Mouse (Mus musculus) heart, postnatal 0 days (tissue): ENCODE data around the gene Kdm2a.

ENCODE experiments used
- CTCF ChIP-seq: IDR thresholded peaks from 2 replicates; pipeline ENCODE4 v1.5.1; 2016; ENCODE audit warnings: antibody characterized with exemption, control low read depth, low read depth
- EP300 ChIP-seq: IDR thresholded peaks from 2 replicates; pipeline ENCODE4 v1.6.1; 2016; ENCODE audit warnings: antibody characterized with exemption, low read depth

DNA sequence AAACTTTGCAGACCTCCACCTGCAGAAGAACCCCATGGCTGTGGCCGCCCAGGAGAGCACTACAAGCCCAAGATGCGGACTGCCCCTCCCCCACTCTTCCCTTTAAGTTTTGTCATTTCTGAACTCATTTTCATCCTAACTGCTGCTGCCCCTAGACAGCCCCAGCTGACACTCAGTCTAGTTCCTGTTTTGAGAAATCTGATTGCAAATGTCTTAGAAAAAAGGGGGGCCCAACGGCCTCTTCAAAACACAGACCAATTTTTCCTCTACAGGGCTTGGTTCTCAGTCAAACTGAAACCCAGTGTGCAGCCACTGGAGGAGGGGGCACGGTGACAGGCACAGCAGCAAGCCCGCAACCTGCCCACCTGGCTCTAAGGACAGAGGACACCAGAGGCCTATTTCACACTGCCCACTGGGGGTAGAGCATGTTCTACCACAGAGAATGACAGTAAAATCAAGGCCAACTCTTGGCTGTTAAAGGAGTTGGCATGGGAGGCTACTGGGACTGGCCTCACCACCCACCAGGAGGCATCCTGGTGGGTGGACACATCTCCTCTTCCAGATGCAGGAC lies 93.7 kb downstream of the Kdm2a start:
- TF ChIP-seq CTCF, result no peak
- no peak for TF ChIP-seq EP300
